Mouse (Mus musculus): ENCODE measurements around the gene Nxnl1. TPM values are rescaled to one million over a fixed set of nuclear protein-coding genes. Genes with fewer than 3 reads are reported as not detected.

The Nxnl1 gene
- total and polyA plus RNA-seq, 2 experiments, result not detected

GRCm38 (mm10) chr8:71572847-71573633 lies 6.6 kb upstream of the Nxnl1 start:
- no peak overlapping the region for H3K27ac ChIP-seq (replicated peaks; ENCODE audit: insufficient read depth, low read depth, low read length)
- 0 out of 2 replicates have a peak, but pooled peaks cover 2% of the 10 kb centered on the region for H3K79me2 ChIP-seq (ENCODE audit: control insufficient read depth, insufficient read depth, low read length)
- no peak overlapping the region for H3K9ac ChIP-seq (ENCODE audit: low read depth, low read length)
- H3K4me3 ChIP-seq (ENCODE audit: insufficient read depth, low read depth, low read length), result no peak overlapping the region
- DNase-seq (ENCODE audit: extremely low read depth, low read depth, low spot score), result no peak
- TF ChIP-seq POLR2A (IDR thresholded peaks at IDR 0.05; ENCODE audit: extremely low read depth, insufficient read depth, low read length), result no peak
- no peak for TF ChIP-seq CTCF (IDR thresholded peaks at IDR 0.05; ENCODE audit: low read depth, low read length)
- H3K4me1 ChIP-seq (ENCODE audit: control insufficient read depth, insufficient read depth, low read length), result peaks cover 3% of the 10 kb centered on the region; the same call in 1 of the 2 replicates
- no peaks in the 10 kb centered on the region for H3K27me3 ChIP-seq (ENCODE audit: control insufficient read depth, insufficient read depth, low read length)
- no peaks in the 10 kb centered on the region for H3K36me3 ChIP-seq (ENCODE audit: control insufficient read depth, insufficient read depth, low read length)
- 58% methylated on average over 9 of the region's 9 CpGs for WGBS

DNA sequence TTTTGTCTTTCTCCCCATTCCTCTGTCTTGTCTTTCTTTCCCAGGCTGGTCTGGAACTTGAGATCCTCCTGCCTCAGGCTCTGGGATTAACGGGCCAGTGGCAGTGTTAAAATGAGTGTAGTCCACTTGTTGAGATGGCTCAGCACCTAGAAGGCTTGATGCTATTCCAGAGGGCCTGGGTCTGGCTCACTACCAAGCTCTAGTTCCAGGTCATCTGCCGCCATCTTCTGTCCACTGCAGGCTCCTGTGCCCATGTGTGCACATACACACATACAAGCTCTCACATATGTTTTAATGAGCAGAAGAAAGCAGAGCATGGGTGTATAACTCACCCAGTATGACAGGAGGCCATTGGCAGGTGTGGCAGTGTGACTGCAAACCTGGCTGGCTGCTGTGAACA lies 5.7 kb upstream of the Nxnl1 start:
- Histone ChIP-seq H3K79me2 (ENCODE audit: control insufficient read depth, insufficient read depth, low read length) (0 out of 2 replicates have a peak, but pooled peaks cover 2% of the 10 kb centered on the region), H3K4me3 (ENCODE audit: insufficient read depth, low read depth, low read length) (no peak overlapping the region), H3K27ac (replicated peaks; ENCODE audit: insufficient read depth, low read depth, low read length) (no peak overlapping the region), H3K36me3 (ENCODE audit: control insufficient read depth, insufficient read depth, low read length) (no peaks in the 10 kb centered on the region), H3K27me3 (ENCODE audit: control insufficient read depth, insufficient read depth, low read length) (no peaks in the 10 kb centered on the region), H3K9ac (ENCODE audit: low read depth, low read length) (no peak overlapping the region), H3K4me1 (ENCODE audit: control insufficient read depth, insufficient read depth, low read length) (peaks cover 4% of the 10 kb centered on the region; the same call in 1 of the 2 replicates)
- TF ChIP-seq CTCF (IDR thresholded peaks at IDR 0.05; ENCODE audit: low read depth, low read length) (no peak), POLR2A (IDR thresholded peaks at IDR 0.05; ENCODE audit: extremely low read depth, insufficient read depth, low read length) (no peak)
- DNase-seq (ENCODE audit: extremely low read depth, low read depth, low spot score), result no peak
- WGBS, result 84% methylated on average over 2 of the region's 2 CpGs

GRCm38 (mm10) chr8:71570291-71570954 lies 4.0 kb upstream of the Nxnl1 start:
- Histone ChIP-seq H3K27ac (replicated peaks; ENCODE audit: insufficient read depth, low read depth, low read length) (peak overlapping the region; percentile 18), H3K79me2 (ENCODE audit: control insufficient read depth, insufficient read depth, low read length) (0 out of 2 replicates have a peak, but pooled peaks cover 2% of the 10 kb centered on the region), H3K36me3 (ENCODE audit: control insufficient read depth, insufficient read depth, low read length) (no peaks in the 10 kb centered on the region), H3K4me3 (ENCODE audit: insufficient read depth, low read depth, low read length) (peak overlapping the region; percentile 48), H3K9ac (ENCODE audit: low read depth, low read length) (peak overlapping the region; percentile 42), H3K4me1 (ENCODE audit: control insufficient read depth, insufficient read depth, low read length) (peaks cover 4% of the 10 kb centered on the region; the same call in 1 of the 2 replicates), H3K27me3 (ENCODE audit: control insufficient read depth, insufficient read depth, low read length) (no peaks in the 10 kb centered on the region)
- peak; percentile 96 for DNase-seq (ENCODE audit: extremely low read depth, low read depth, low spot score)
- TF ChIP-seq CTCF (IDR thresholded peaks at IDR 0.05; ENCODE audit: low read depth, low read length), result no peak
- TF ChIP-seq POLR2A (IDR thresholded peaks at IDR 0.05; ENCODE audit: extremely low read depth, insufficient read depth, low read length), result 0 out of 2 replicates have a peak, but pooled peaks have one; percentile 34
- WGBS, result 2% methylated on average over 41 of the region's 41 CpGs

DNA sequence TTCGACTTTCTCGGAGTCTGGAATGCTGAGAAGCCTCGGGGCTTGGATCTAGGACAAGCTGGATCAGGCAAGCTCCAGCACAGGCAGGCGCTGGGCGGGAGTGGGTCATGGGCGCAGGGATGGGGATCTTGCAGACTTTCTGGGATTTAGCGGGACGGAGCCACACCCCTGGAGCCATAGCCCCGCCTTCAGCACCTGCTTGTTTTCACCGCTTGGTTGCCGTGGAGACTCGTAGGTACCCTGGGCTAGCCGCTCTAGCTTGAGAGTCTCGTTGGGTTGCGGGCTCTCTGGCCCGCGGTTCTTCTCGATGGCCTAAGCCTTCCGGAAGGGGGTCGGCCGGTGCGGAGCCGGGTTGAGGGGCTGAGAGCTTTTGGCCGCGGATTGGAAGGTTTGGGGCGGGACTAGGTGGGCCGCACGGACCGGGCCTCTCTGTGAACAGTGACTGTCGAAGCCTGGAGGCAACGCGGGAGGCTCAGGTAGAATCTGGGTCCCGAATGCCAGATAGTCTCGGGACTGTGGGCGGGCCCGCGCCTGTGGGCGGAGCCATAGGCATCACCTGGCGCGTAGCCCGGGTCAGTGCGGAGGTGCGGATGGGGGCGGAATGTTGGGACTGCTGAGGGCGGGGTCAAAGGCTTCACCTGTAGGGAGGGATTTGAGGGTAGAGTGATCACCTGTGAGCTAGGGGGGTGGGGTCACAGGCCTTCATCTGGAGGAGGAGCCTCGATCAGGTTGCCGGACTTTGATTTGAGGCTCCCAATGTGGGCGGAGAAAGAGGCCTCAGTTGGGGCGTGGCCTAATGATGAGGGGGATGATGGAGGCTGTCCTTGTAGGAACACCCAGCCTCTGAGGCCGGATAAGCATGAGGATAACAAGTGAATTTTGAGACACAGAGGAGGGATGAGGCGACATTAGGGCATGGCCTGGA lies 3.2 kb upstream of the Nxnl1 start:
- Histone ChIP-seq H3K79me2 (ENCODE audit: control insufficient read depth, insufficient read depth, low read length) (0 out of 2 replicates have a peak, but pooled peaks cover 2% of the 10 kb centered on the region), H3K4me1 (ENCODE audit: control insufficient read depth, insufficient read depth, low read length) (peaks cover 4% of the 10 kb centered on the region; the same call in 1 of the 2 replicates), H3K27me3 (ENCODE audit: control insufficient read depth, insufficient read depth, low read length) (no peaks in the 10 kb centered on the region), H3K36me3 (ENCODE audit: control insufficient read depth, insufficient read depth, low read length) (no peaks in the 10 kb centered on the region), H3K4me3 (ENCODE audit: insufficient read depth, low read depth, low read length) (peak overlapping the region; percentile 67), H3K9ac (ENCODE audit: low read depth, low read length) (peak overlapping the region; percentile 76), H3K27ac (replicated peaks; ENCODE audit: insufficient read depth, low read depth, low read length) (peak overlapping the region; percentile 82)
- DNase-seq (ENCODE audit: extremely low read depth, low read depth, low spot score), result peak; percentile 90
- WGBS, result 4% methylated on average over 51 of the region's 51 CpGs
- TF ChIP-seq POLR2A (IDR thresholded peaks at IDR 0.05; ENCODE audit: extremely low read depth, insufficient read depth, low read length) (0 out of 2 replicates have a peak, but pooled peaks have one; percentile 32), CTCF (IDR thresholded peaks at IDR 0.05; ENCODE audit: low read depth, low read length) (no peak)

GRCm38 (mm10) chr8:71568941-71569340 lies 2.5 kb upstream of the Nxnl1 start:
- 43% methylated on average over 6 of the region's 6 CpGs for WGBS
- Histone ChIP-seq H3K36me3 (ENCODE audit: control insufficient read depth, insufficient read depth, low read length) (no peaks in the 10 kb centered on the region), H3K4me1 (ENCODE audit: control insufficient read depth, insufficient read depth, low read length) (peaks cover 4% of the 10 kb centered on the region; the same call in 1 of the 2 replicates), H3K4me3 (ENCODE audit: insufficient read depth, low read depth, low read length) (peak overlapping the region; percentile 67; the same call in 1 of the 2 replicates), H3K9ac (ENCODE audit: low read depth, low read length) (no peak overlapping the region; the same call in 1 of the 2 replicates), H3K27me3 (ENCODE audit: control insufficient read depth, insufficient read depth, low read length) (no peaks in the 10 kb centered on the region), H3K27ac (replicated peaks; ENCODE audit: insufficient read depth, low read depth, low read length) (peak overlapping the region; percentile 82; the same call in 1 of the 2 replicates), H3K79me2 (ENCODE audit: control insufficient read depth, insufficient read depth, low read length) (no peaks in the 10 kb centered on the region)
- no peak for TF ChIP-seq CTCF (IDR thresholded peaks at IDR 0.05; ENCODE audit: low read depth, low read length)
- no peak for TF ChIP-seq POLR2A (IDR thresholded peaks at IDR 0.05; ENCODE audit: extremely low read depth, insufficient read depth, low read length)
- DNase-seq (ENCODE audit: extremely low read depth, low read depth, low spot score), result no peak
